Mouse (Mus musculus): ENCODE data around the gene Arhgap21.

The Arhgap21 gene

DNA sequence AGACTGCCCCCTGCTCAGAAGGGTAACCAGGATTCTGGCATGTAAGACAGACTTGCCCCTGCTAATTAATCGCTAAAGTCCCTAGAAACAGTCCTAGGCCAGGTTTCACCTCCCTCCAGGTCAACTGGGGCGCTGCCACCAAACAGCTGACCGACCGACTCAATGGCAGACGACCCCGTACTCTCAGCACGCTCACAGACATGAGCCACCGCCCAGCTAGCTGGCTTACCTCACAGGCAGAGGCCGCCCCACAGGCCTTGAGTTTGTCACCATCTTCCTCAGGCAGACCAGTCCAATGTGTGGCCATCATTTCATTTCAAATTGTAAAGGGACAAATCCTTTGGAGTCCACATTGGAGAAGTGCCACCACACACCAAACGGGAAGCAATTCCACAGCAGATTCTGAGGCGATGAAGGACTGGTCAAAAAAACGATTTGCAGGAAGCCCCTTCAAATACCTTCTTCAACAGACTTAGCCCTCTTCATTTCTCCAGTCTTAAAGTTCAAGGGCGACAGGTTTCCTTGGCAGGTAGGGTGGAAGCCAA is 1.5 kb downstream of the Arhgap21 start:
- in situ Hi-C loops (cut with MboI, MseI) = loop anchor here (25.0 kb wide), 1 partner anchor 1845 kb away; no protein-coding TSS in a partner anchor

- in situ Hi-C loops (cut with MboI, MseI) = loop anchor here (25.0 kb wide), 1 partner anchor 1846 kb away; no protein-coding TSS in a partner anchor
Measured at GRCm38 (mm10) chr2:20966176-20967100, 2.2 kb downstream of the Arhgap21 start.

- in situ Hi-C loops (cut with MboI, MseI) = loop anchor here (25.0 kb wide), 1 partner anchor 1847 kb away; no protein-coding TSS in a partner anchor
Measured at GRCm38 (mm10) chr2:20965361-20965760, 3.3 kb downstream of the Arhgap21 start.

- in situ Hi-C loops (cut with MboI, MseI) = loop anchor here (25.0 kb wide), 1 partner anchor 1848 kb away; no protein-coding TSS in a partner anchor
Measured at GRCm38 (mm10) chr2:20964461-20964860, 4.2 kb downstream of the Arhgap21 start.

GRCm38 (mm10) chr2:20963226-20963805 is 5.4 kb downstream of the Arhgap21 start:
- in situ Hi-C loops (cut with MboI, MseI) = loop anchor here (25.0 kb wide), 1 partner anchor 1849 kb away; no protein-coding TSS in a partner anchor

GRCm38 (mm10) chr2:20962284-20962683 is 6.4 kb downstream of the Arhgap21 start:
- in situ Hi-C loops (cut with MboI, MseI) = loop anchor here (25.0 kb wide), 1 partner anchor 1850 kb away; no protein-coding TSS in a partner anchor

DNA sequence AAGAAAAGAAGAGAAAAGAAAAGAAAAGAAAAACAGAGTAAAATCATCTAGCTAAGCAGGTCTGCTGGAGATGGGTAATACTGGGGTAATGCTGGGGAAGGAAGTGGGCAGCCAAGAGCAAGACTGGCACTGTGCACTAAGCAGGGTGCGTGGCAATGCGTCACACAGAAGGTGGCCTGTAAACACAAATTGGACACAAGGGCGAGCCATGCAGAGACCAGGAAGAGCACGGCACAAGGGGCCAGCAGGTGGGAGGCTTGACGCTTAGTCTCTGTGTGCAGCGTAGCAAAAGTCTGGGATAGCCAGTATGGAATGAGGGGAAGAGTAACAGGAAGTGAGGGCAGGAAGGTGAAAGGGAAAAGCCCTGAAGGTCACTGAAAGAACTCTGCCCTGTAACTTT is 6.9 kb downstream of the Arhgap21 start:
- in situ Hi-C loops (cut with MboI, MseI) = loop anchor here (25.0 kb wide), 1 partner anchor 1850 kb away; no protein-coding TSS in a partner anchor

DNA sequence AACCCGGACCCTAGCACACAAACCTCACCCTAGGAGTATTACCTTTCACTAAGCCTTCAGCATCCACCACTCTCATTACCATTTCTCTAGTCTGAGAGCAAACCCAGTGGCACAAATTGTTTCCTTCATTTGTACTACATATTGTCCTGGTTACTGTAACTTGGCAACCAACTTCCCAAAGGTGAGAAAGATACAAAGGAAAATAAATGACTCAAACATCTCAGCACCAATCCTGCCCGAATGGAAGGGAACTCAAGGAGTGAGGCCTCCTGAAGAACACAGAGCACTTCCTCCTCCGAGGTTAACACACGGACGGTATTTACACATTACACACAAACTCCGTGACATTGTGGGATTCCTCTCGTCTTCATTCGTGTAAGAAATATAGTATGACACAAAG is 7.4 kb downstream of the Arhgap21 start:
- in situ Hi-C loops (cut with MboI, MseI) = loop anchor here (25.0 kb wide), 1 partner anchor 1851 kb away; no protein-coding TSS in a partner anchor

DNA sequence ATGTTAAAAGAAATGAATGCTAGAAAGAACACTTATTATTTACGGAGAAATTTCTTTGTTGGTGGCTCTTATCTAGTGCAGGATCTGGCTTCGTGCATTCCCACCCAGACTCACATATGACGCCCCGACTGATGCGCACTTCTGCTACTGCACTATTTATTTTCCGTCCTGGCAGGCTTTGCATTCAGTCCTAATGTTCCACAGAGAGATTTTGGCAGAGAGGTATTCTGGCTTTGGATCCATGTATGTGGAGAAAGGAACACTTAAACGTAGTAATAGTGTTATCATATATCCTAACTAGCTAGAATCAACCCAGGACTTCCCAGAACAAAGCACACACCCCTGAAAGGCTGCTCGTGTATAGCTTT is 8.0 kb downstream of the Arhgap21 start:
- in situ Hi-C loops (cut with MboI, MseI) = loop anchor here (25.0 kb wide), 1 partner anchor 1852 kb away; no protein-coding TSS in a partner anchor

- in situ Hi-C loops (cut with MboI, MseI) = loop anchor here (25.0 kb wide), 1 partner anchor 1852 kb away; no protein-coding TSS in a partner anchor
Measured at GRCm38 (mm10) chr2:20959906-20960667, 8.6 kb downstream of the Arhgap21 start.

DNA sequence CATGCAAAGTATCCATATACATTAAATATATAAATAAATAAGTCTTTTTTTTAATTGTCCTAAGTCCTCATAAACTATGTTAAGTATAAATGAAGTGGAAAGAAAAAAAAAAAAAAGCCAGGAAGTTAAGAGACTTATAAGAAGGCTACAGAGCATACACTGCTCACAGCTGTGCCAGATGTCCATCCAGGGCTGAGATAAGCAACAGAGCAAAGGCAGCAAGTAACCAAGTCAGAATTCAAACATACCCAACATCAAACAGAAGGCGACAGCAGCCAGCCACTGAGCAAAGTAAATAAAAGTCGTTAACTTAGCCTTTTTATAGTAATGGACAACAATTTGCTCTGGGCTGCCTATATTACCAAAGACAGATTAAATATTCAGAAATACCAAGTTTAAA is 9.6 kb downstream of the Arhgap21 start:
- in situ Hi-C loops (cut with MboI, MseI) = loop anchor here (25.0 kb wide), 1 partner anchor 1853 kb away; no protein-coding TSS in a partner anchor

DNA sequence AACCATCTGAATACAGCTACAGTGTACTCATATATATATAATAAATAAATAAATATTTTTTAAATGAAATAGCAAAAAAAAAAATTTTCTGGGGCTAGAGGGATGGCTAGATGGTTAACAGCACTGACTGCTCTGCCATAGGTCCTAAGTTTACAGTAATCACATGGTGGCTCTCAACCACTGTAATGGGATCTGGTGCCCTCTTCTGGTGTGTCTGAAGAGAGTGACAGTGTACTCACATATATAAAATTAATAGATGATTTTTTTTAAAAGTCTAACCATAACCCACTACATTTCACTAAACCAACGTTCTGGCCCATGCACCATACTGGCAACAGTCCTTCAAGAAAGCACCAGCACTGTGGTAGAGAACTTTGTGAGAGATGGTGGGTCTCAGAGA is 10.7 kb downstream of the Arhgap21 start:
- in situ Hi-C loops (cut with MboI, MseI) = loop anchor here (25.0 kb wide), 1 partner anchor 1854 kb away; no protein-coding TSS in a partner anchor

- in situ Hi-C loops (cut with MboI, MseI) = loop anchor here (25.0 kb wide), 1 partner anchor 1856 kb away; no protein-coding TSS in a partner anchor
Measured at GRCm38 (mm10) chr2:20956716-20957115, 12.0 kb downstream of the Arhgap21 start.

GRCm38 (mm10) chr2:20955996-20956395 is 12.7 kb downstream of the Arhgap21 start:
- in situ Hi-C loops (cut with MboI, MseI) = loop anchor here (25.0 kb wide), 1 partner anchor 1856 kb away; no protein-coding TSS in a partner anchor

DNA sequence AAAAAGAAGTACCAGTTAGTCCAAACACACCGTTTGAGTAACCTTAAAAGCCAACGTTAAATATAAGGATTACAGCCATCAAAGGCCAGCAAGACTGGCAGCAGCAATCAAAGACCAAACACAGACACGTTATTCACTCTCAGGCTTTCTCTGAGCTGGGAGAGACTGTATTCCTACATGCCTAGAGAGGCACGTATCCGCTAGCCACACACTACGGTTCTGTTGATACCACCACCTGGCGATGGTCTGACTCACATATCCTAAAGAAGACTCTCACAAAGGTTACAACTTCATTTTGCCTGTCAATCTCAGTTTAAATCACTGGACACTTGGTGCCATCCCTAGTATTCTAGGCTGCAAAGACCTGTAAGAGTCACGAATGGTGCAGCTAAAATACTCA is 13.3 kb downstream of the Arhgap21 start:
- in situ Hi-C loops (cut with MboI, MseI) = loop anchor here (25.0 kb wide), 1 partner anchor 1857 kb away; no protein-coding TSS in a partner anchor

DNA sequence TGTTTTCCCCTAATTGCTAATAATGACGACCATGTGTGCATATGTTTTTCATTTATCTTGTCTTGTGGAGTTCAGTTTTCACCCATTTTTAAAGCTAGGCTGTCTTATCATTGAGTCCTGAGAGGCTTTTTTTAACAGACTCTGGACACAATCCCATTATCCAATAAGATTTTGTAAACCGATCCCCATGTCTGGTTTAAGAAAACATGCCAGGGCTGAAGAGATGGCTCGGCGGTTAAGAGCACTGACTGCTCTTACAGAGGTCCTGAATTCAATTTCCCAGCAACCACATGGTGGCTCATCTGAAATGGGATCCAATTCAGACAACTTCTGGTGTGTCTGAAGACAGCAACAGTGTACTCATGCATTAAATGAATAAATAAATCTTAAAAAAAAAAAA is 16.0 kb downstream of the Arhgap21 start:
- in situ Hi-C loops (cut with MboI, MseI) = loop anchor here (25.0 kb wide), 1 partner anchor 1860 kb away; no protein-coding TSS in a partner anchor

GRCm38 (mm10) chr2:20949168-20949567 is 19.5 kb downstream of the Arhgap21 start:
- in situ Hi-C loops (cut with MboI, MseI) = no loop called here

GRCm38 (mm10) chr2:20947036-20947435 is 21.6 kb downstream of the Arhgap21 start:
- in situ Hi-C loops (cut with MboI, MseI) = no loop called here

DNA sequence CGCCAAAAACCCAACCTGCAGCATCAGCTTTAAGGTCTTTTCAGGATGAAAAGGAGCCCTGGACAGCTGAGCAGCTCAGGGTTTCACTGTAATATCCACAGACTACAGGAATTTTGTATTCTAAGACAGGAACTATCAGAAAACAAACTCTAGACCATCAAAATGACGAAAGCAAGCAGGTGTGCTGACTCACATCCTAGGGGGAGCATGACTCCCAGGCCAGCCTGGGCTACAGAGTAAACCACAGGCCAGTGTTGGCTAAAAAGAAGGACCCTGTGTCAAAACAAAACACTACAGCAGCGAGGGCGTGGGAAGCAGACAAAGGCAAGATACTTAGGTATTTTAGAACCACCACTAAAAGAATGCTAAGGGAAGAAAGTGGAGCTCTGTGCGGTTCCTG is 23.1 kb downstream of the Arhgap21 start:
- in situ Hi-C loops (cut with MboI, MseI) = no loop called here

- in situ Hi-C loops (cut with MboI, MseI) = no loop called here
Measured at GRCm38 (mm10) chr2:20943730-20944454, 24.8 kb downstream of the Arhgap21 start.

Measured in T-helper 1 cell (primary cell).